Mouse (Mus musculus) adrenal gland, postnatal 14 days (tissue): ENCODE results near the gene Olfr1423. TPM values are rescaled to one million over a fixed set of nuclear protein-coding genes. Genes with fewer than 3 reads are reported as not detected.
"Not testable (repeated sequence)": the region's sequence is repeated elsewhere in the genome, so short reads cannot be mapped to it uniquely, and the experiment has no call there.

ENCODE experiments used
- DNase-seq: peaks from one replicate; pipeline ENCODE4 v3.0.0; 2021; ENCODE audit warnings: mixed read lengths
- long read RNA-seq, 2 experiments: library from polyadenylated mRNA; stranded (forward); transcript quantifications; one replicate each; pipeline ENCODE4 v2.0.0; 2021
- total RNA-seq: library from RNA; stranded (reverse); gene quantifications from 2 replicates; pipeline ENCODE4 v1.2.3, GENCODE M21; 2021

The Olfr1423 gene
- not detected in 2 replicates for total RNA-seq
- long read RNA-seq, experiment 1, result 0 reads
- long read RNA-seq, experiment 2, result 0 reads

GRCm38 (mm10) chr19:12041217-12041616 lies at the start of gene Olfr1423:
Olfr1423 (minus strand) TSS chr19:12041317.
- DNase-seq, result no peak

- not testable (repeated sequence) for DNase-seq
Measured at GRCm38 (mm10) chr19:12077631-12078030, 36.5 kb upstream of the Olfr1423 start, which contains the start of gene Olfr1425. Olfr1425 (minus strand) TSS chr19:12077731.

GRCm38 (mm10) chr19:12069546-12069945 lies 28.4 kb upstream of the Olfr1423 start:
- DNase-seq, result not testable (repeated sequence)

- DNase-seq, result not testable (repeated sequence)
Measured at GRCm38 (mm10) chr19:12067806-12068205, 26.7 kb upstream of the Olfr1423 start.

GRCm38 (mm10) chr19:12062582-12062981 lies 21.5 kb upstream of the Olfr1423 start, which contains the start of gene Olfr1424:
Olfr1424 (minus strand) TSS chr19:12062682.
- not testable (repeated sequence) for DNase-seq

GRCm38 (mm10) chr19:12043163-12043562 lies 2.0 kb upstream of the Olfr1423 start:
- DNase-seq, result no peak

GRCm38 (mm10) chr19:12037727-12038126 lies 3.4 kb downstream of the Olfr1423 start:
- no peak for DNase-seq

- DNase-seq, result no peak
Measured at GRCm38 (mm10) chr19:12026606-12027005, 14.5 kb downstream of the Olfr1423 start.

GRCm38 (mm10) chr19:12025333-12025732 lies 15.8 kb downstream of the Olfr1423 start:
- DNase-seq, result no peak

GRCm38 (mm10) chr19:12024149-12024548 lies 17.0 kb downstream of the Olfr1423 start:
- no peak for DNase-seq

- no peak for DNase-seq
Measured at GRCm38 (mm10) chr19:12016192-12016591, 24.9 kb downstream of the Olfr1423 start.

- DNase-seq, result no peak
Measured at GRCm38 (mm10) chr19:12015708-12016107, 25.4 kb downstream of the Olfr1423 start.

- peak; percentile 84 for DNase-seq
Measured at GRCm38 (mm10) chr19:12013228-12013627, 27.9 kb downstream of the Olfr1423 start.

GRCm38 (mm10) chr19:12012615-12013014 lies 28.5 kb downstream of the Olfr1423 start:
- no peak for DNase-seq

- peak; percentile 94 for DNase-seq
Measured at GRCm38 (mm10) chr19:12011560-12012556, 29.3 kb downstream of the Olfr1423 start.

- DNase-seq, result peak; percentile 78
Measured at GRCm38 (mm10) chr19:12010916-12011559, 30.1 kb downstream of the Olfr1423 start.

GRCm38 (mm10) chr19:12010281-12010771 lies 30.8 kb downstream of the Olfr1423 start:
- peak; percentile 84 for DNase-seq

- peak; percentile 79 for DNase-seq
Measured at GRCm38 (mm10) chr19:12009501-12010280, 31.4 kb downstream of the Olfr1423 start.

GRCm38 (mm10) chr19:12008410-12009380 lies 32.4 kb downstream of the Olfr1423 start:
- no peak for DNase-seq
